Mouse (Mus musculus) liver, postnatal 0 days (tissue): ENCODE measurements around the gene Ppwd1.

Experiments used
- CTCF ChIP-seq: sonication (generic); IDR thresholded peaks from 2 replicates; pipeline ENCODE4 v1.5.1; 2016; ENCODE audit warnings: antibody characterized with exemption, low read depth
- EP300 ChIP-seq: IDR thresholded peaks from 2 replicates; pipeline ENCODE4 v1.6.1; 2016; ENCODE audit warnings: antibody characterized with exemption, low read depth, mild to moderate bottlenecking

DNA sequence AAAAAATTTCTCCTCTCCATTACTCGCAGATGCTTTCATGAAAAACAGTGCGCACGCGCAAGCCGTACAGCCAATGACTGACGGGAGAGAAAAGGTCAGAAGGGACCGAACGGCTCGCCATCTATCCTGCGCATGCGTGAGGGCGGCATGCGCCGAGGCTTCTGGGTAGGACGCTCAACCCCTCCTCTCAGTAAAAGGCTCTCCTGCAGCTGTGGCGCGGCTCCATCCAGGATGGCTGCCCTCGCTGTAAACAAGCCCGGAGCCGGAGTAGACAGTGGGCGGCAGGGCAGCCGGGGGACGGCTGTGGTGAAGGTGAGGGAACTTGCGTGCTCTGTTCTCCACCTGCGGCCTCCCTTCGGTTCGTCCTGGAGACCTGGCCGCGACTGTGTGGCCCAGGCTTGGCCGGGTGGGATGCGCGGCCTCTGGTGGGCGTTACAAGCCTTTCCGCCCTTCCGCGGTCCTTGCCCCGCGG, 50.0 kb downstream of the Ppwd1 start, which contains the start of gene Trim23:
- TF ChIP-seq CTCF (peak; percentile 57), EP300 (no peak)
